Mouse (Mus musculus) urinary bladder, postnatal 4 days (tissue): ENCODE data around the gene E130309D02Rik.

ENCODE experiments used
- DNase-seq, 2 experiments: peaks; one replicate each; pipeline ENCODE4 v3.0.0; 2021 to 2022; ENCODE audit warnings: low spot score in 2 of 2

The E130309D02Rik gene

DNA sequence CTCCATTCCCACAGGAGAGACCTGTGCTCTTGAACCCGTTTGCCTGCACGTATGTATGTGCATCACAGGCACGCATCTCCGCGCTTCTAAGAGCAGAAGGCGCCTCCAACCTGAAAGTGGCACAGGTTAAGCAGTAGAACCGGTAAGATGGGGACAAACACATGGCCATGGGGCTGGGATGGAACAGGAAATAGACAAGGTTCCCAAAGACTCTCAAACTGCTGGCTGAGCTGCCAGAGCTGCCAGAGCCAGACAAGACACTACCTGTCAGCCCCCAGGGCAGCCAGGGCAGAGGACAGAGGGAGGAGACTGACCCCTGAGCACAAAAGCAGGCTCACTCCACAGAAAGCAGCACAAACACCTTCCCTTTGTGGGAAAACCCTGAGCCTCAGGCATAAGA, 5.2 kb downstream of the E130309D02Rik start:
- DNase-seq: no peak

DNA sequence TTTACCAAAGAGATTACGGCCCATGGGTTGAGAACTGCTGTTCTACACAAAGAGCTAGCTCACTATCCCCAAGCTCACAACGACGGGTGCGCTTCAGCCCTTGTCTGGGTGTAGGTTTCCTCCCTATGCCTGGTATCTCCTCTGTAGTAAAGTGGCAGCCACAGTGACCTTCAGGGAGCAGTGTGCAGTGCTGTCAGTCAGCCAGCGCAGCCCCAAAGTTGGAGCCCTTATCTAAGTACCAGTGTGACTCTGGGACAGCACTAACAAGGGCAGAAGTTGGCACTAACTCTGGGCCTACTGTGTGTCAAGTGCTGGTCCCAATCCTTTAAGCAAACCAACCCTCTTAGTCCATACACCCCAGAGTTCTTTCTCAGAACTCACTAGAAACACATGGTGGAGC, 6.3 kb downstream of the E130309D02Rik start:
- no peak for DNase-seq

DNA sequence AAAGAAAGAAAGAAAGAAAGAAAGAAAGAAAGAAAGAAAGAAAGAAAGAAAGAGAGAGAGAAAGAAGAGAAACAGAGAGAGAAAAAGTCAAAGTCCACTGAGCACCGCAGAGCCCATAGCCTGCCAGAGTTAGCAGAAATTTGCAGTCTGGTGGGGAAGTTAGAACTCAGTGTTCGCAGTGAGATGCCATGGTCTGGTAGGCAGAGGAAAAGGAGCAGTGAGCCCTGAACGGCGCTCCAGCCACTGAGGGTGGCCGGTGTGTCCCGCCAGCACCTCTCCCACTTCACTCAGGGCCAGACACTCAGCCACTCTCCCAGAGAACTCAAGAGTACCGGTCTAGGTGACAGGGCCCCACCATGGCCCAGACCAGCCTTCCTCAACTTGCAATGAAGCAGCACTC, 10.9 kb downstream of the E130309D02Rik start:
- no peak for DNase-seq

- no peak for DNase-seq
These were observed 13.9 kb downstream of the E130309D02Rik start for GRCm38 (mm10) chr5:143301296-143301695.

DNA sequence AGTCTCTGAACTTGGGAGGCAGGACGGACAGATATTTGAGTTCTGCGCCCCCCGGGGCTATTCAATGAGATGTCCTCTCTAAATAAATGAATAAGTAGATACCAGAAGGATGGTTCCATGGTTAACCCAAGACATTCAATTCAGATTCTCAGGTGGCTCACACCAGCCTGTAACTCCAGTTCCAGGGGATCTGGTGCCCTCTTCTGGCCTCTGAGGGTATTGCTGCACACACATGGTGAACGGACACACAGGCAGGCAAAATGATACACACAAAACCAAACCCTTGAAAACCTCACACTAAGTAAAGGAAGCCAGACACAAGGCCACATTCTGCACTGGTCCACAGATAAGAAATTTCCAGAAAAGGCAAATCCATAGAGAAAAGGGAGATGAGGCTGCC, 15.5 kb downstream of the E130309D02Rik start:
- no peak for DNase-seq

- no peak for DNase-seq
These were observed 16.8 kb downstream of the E130309D02Rik start for GRCm38 (mm10) chr5:143298391-143298790.

GRCm38 (mm10) chr5:143297986-143298385, 17.2 kb downstream of the E130309D02Rik start:
- no peak for DNase-seq

GRCm38 (mm10) chr5:143295330-143295729, 19.8 kb downstream of the E130309D02Rik start:
- DNase-seq: no peak

DNA sequence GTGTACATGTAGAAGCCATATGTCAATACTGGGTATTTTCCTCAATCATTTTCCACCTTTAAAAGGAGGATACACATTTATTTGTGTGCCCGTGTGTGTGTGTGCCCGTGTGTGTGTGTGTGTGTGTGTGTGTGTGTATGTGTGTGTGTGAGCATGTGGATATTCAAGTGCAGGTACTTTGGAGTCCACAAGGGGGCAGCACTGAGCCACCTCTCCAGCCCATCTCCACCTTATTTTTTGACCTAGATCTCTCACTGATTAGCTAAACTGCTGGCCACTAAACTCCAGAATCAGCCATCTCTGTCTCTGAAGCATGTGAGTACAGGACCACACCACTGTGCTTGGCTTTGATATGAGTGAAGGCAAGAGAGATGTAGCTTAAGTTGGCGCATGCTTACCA, 20.3 kb downstream of the E130309D02Rik start:
- no peak for DNase-seq

GRCm38 (mm10) chr5:143293404-143293803, 21.8 kb downstream of the E130309D02Rik start, which contains the start of gene Zfp853:
Gene Zfp853, minus strand, starts transcription at chr5:143293623.
- DNase-seq: no peak

DNA sequence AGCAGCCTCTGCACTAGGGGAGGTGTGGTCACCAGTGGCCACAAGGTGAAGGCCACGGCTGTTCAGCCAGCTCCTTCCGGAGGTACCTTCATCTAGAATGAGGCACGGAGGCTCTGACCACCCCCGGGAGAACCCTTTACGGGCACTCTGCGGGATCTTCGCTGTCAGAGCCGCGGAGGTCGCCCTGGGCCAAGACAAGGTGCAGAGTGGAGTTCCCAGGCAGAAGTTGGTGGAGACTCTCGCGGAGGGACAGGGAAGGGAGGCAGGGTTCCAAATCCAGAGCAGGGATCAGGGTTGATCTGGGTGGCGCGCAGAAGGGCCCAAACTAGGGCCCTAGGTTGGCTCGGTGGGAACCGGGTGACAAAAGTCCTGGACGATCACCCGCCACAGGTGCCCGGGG, 22.3 kb downstream of the E130309D02Rik start:
- no peak for DNase-seq

GRCm38 (mm10) chr5:143289299-143289698, 25.9 kb downstream of the E130309D02Rik start:
- no peak for DNase-seq

DNA sequence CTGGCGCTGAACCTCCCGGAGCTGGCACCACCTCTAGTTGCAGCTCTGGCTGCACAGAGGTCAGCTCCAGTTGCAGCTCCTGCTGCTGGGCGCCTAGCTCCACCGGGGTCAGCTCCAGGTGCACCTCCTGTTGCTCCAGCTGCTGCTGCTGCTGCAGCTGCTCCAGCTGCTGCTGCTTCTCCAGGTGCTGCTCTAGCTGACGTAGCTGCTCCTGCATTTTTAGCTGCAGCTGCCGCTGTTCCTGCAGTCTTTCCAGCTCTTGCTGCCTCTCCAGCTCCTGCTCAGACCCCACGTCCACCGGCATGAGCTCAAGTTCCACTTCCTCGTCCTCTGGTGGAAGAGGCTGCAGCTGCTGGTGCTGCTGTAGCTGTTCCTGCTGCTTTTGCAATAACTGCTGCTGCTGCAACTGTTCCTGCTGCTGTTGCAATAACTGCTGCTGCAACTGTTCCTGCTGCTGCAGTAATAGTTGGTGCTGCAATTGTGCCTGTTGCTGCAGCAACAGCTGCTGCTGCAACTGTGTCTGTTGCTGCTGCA, 26.7 kb downstream of the E130309D02Rik start:
- no peak for DNase-seq

GRCm38 (mm10) chr5:143287774-143288328, 27.3 kb downstream of the E130309D02Rik start:
- DNase-seq: no peak

DNA sequence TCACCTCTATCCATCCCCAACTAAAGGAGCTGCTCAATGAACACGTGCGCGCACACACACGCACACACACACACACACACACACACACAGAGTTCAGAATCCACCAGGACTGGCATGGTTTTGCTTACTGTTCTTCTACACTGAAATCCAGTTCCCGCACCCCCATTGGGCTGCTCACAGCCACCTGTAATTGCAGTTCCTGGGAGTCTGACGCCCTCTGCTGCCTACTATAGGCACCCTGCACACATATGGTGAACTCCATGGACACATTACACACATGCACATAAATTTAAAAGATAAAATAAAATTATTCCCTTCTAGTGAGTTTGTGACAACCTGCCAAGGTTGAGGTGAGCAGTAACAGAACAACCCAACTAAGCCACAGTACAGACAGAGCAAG, 30.4 kb downstream of the E130309D02Rik start:
- no peak for DNase-seq

GRCm38 (mm10) chr5:143279247-143279646, 35.9 kb downstream of the E130309D02Rik start:
- DNase-seq: no peak

DNA sequence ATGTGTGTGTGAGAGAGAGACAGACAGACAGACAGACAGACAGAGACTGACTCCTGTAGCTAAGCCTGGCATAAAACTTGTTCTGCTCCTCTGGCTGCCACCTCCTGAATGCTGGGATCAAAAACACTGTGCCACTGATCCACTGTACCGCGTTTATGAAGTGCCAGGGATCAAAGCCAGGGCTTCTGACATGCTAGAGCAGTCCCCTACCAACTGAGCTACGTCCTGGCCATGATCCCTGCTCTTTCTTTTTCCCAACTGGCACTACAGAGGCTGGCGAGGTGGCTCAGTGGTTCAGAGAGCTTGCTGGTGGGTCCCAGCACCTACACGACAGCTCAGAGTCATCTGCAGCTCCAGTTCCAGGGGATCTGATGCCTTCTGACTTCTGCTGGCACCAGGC, 39.4 kb downstream of the E130309D02Rik start:
- no peak for DNase-seq

GRCm38 (mm10) chr5:143272540-143273330, 42.4 kb downstream of the E130309D02Rik start:
- no peak for DNase-seq

DNA sequence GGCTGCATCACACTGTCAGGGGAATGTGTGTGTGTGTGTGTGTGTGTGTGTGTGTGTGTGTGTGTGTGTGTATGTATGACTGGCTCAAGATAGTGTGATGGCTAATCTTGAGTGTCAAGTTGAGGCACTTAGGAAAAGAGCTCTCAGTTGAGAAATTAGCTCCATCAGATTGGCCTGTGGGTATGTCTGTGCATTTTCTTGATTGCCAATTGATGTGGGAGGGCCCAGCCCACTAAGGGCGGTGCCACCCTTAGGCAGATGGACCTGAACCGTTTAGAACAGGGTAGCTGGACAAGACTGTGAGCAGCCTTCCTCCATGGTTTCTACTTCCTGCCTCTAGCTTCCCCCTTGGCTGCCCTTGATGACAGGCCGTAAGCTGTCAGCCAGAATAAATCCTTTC, 43.1 kb downstream of the E130309D02Rik start:
- no peak for DNase-seq

- DNase-seq: no peak
These were observed 43.5 kb downstream of the E130309D02Rik start for GRCm38 (mm10) chr5:143271642-143272041.

DNA sequence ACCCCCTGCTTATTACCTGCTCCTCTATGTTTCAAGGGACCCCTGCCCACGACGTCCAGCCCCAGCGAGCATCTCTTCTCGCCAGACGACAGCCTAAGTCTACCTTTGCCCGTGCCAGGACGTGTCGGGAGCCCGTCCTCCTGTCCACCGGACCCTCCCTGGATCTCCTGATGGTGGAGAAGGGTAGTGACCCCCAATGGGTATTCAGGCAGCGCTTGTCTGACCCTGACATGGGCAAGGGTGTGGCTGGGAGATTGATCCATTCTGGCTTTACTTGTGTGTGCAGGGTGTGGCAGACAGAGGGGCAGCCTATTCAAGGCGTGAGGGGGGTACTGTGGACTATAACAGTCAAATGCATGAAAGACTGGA, 45.0 kb downstream of the E130309D02Rik start:
- DNase-seq: no peak

DNA sequence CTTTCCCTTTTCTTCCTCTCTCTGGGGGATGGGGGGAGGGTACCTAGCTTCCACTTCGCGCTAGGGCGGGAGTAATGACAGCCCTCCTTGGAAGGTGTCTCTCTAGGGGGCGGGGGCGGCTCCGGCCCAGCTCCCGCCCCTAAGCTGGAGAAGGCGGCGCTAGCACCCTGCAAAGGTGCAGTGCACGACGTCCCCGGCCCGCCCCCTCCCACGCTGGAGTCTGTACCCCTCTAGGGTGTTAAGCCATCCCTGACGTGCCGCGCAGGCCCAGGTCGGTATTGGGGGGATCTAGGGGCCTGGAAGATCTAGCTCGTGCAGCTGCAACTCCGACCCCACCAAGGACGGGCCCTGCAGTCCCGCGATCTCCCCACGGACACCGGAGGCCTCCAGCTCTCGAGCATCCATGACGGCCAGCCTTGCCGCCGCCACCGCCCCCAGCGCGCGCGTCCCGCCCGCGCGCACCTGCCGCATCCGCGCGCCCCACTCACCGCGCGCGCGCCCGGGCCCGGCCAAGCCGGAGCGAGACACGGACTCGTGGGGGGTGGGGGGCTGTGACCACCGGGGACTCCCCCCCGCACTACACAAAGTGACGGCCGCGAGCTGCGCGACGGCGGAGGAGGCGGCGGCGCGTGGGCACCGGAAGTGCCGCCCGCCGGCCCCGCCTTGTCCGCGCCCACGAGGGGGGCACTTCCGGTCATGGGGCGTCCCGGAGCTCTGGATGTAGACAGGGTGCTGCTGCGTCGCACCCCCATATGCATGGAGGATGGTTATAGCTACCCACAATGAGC, 45.6 kb downstream of the E130309D02Rik start, which contains the start of gene Zfp316:
Gene Zfp316 (minus strand): TSS at position 660 of the 788 bp plus-strand sequence.
- DNase-seq: peak; percentile 57 to 70
